ENCODE assay signal across 8 mouse cellular contexts in genomic region chr6:127561231-127562020, GRCm38 (mm10). TPM values are rescaled to one million over a fixed set of nuclear protein-coding genes. Genes with fewer than 3 reads are reported as not detected.
A peak's percentile ranks its signal among the peaks of the same experiment; 100 is the strongest.
DNase-seq lines count a peak whose midpoint lies in the region; ATAC-seq and TF ChIP-seq lines count a peak whose summit lies in the region.

Cracr2a (plus strand) TSS chr6:127561338.

- H3K4me3 ChIP-seq in bone marrow macrophage, adult 2 months (ENCODE audit: insufficient read depth, low read length), result peak within 1 kb of the TSS; percentile 69
- H3K4me3 ChIP-seq in embryonic fibroblast, embryonic 13.5 days (ENCODE audit: insufficient read depth, low read length), result peak within 1 kb of the TSS; percentile 42
- peak within 1 kb of the TSS; percentile 50 for H3K4me3 ChIP-seq in limb, embryonic 15.5 days
- H3K4me3 ChIP-seq in midbrain, embryonic 16.5 days (ENCODE audit: low read depth, low read length), result peak within 1 kb of the TSS; percentile 38

- H3K9me3 ChIP-seq in limb, embryonic 15.5 days, result no peaks in the 10 kb centered on the region
- H3K9me3 ChIP-seq in midbrain, embryonic 16.5 days (replicated peaks; ENCODE audit: control insufficient read depth, low read length, poor library complexity, severe bottlenecking), result no peaks in the 10 kb centered on the region

- no peaks in the 10 kb centered on the region for H3K36me3 ChIP-seq in limb, embryonic 15.5 days
- no peaks in the 10 kb centered on the region for H3K36me3 ChIP-seq in midbrain, embryonic 16.5 days (ENCODE audit: control insufficient read depth, insufficient read depth, low read length)

- ATAC-seq in limb, embryonic 15.5 days (ENCODE audit: insufficient number of reproducible peaks, low FRiP score, low TSS enrichment, low read depth), result peak; percentile 76
- ATAC-seq in midbrain, embryonic 16.5 days, result peak; percentile 88

- DNase-seq in B cell, adult 2 months, result peak; percentile 83 to 86
- DNase-seq in heart, adult 9 months (ENCODE audit: low spot score in 2 of 2), result peak; percentile 84 to 85
- DNase-seq in kidney, adult 8-10 months, result peak; percentile 64 to 75
- DNase-seq in spleen, postnatal 10 days (ENCODE audit: low spot score in 2 of 2), result peak; percentile 72 to 86

- H3K27me3 ChIP-seq in limb, embryonic 15.5 days, result no peaks in the 10 kb centered on the region; the same call in 1 of the 2 replicates
- no peaks in the 10 kb centered on the region for H3K27me3 ChIP-seq in midbrain, embryonic 16.5 days (ENCODE audit: control insufficient read depth, insufficient read depth, low read depth, low read length)

- no peak for TF ChIP-seq POLR2A in bone marrow macrophage, adult 2 months (IDR thresholded peaks at IDR 0.05; ENCODE audit: borderline replicate concordance, low read depth, low read length)
- TF ChIP-seq POLR2A in embryonic fibroblast, embryonic 13.5 days (IDR thresholded peaks at IDR 0.05; ENCODE audit: low read depth, low read length), result no peak

- TF ChIP-seq CTCF in bone marrow macrophage, adult 2 months (IDR thresholded peaks at IDR 0.05; ENCODE audit: low read depth, low read length), result peak; percentile 66
- TF ChIP-seq CTCF in embryonic fibroblast, embryonic 13.5 days (IDR thresholded peaks at IDR 0.05; ENCODE audit: borderline replicate concordance, insufficient read depth, low read length), result peak; percentile 62; the same call in 1 of the 2 replicates

- H3K4me2 ChIP-seq in limb, embryonic 15.5 days, result peak within 1 kb of the TSS; percentile 80
- peak within 1 kb of the TSS; percentile 83 for H3K4me2 ChIP-seq in midbrain, embryonic 16.5 days (ENCODE audit: low read length)

- WGBS in limb, embryonic 15.5 days, result 0% methylated on average over 22 of the region's 22 CpGs
- 1% methylated on average over 22 of the region's 22 CpGs for WGBS in midbrain, embryonic 16.5 days

- H3K9ac ChIP-seq in limb, embryonic 15.5 days, result peak within 1 kb of the TSS; percentile 41; the same call in 1 of the 2 replicates
- peak within 1 kb of the TSS; percentile 55 for H3K9ac ChIP-seq in midbrain, embryonic 16.5 days (ENCODE audit: low read depth, low read length)

- no peak within 1 kb of the TSS for H3K27ac ChIP-seq in bone marrow macrophage, adult 2 months (ENCODE audit: insufficient read depth, low read depth, low read length)
- H3K27ac ChIP-seq in embryonic fibroblast, embryonic 13.5 days (ENCODE audit: insufficient read depth, low read length), result no peak within 1 kb of the TSS
- peak within 1 kb of the TSS; percentile 47 for H3K27ac ChIP-seq in limb, embryonic 15.5 days
- H3K27ac ChIP-seq in midbrain, embryonic 16.5 days (ENCODE audit: low read length), result no peak within 1 kb of the TSS

- peaks cover 9% of the 10 kb centered on the region; the same call in 1 of the 2 replicates for H3K4me1 ChIP-seq in bone marrow macrophage, adult 2 months (ENCODE audit: control insufficient read depth, insufficient read depth, low read length)
- no peaks in the 10 kb centered on the region for H3K4me1 ChIP-seq in embryonic fibroblast, embryonic 13.5 days (ENCODE audit: control insufficient read depth, insufficient read depth, low read length)
- peaks cover 13% of the 10 kb centered on the region for H3K4me1 ChIP-seq in limb, embryonic 15.5 days
- H3K4me1 ChIP-seq in midbrain, embryonic 16.5 days (ENCODE audit: control insufficient read depth, insufficient read depth, low read length), result peaks cover 7% of the 10 kb centered on the region

RNA-seq across cellular contexts. Expression of gene Cracr2a, which starts in this region (rescaled TPM):
- 0.83 and 1.2 TPM in 2 replicates for polyA plus RNA-seq in bone marrow macrophage, adult 2 months (2012; ENCODE audit: insufficient read depth, insufficient read length, missing spikeins)
- 0.72 and 1.1 TPM in 2 replicates for polyA plus RNA-seq in embryonic fibroblast, embryonic 13.5 days (2011; ENCODE audit: insufficient read length, low read depth, missing spikeins)
- polyA plus RNA-seq in limb, embryonic 15.5 days (2015; fragmentation: Nextera tagmentation; extraction: Ambion mirVana), result 0.99 and 1.5 TPM in 2 replicates
- 0.45 and 0.89 TPM in 2 replicates for polyA plus RNA-seq in midbrain, embryonic 16.5 days (2015; fragmentation: Nextera tagmentation; extraction: Ambion mirVana)

Comparison
In these comparisons a context has a peak if more than half of its experiments do, and no peak if none do; other contexts are left out.
1. Peak in ATAC-seq, H3K4me3 ChIP-seq, H3K9ac ChIP-seq and H3K4me2 ChIP-seq in midbrain, embryonic 16.5 days; RNA of the gene not detected or under 1 TPM.